Mouse (Mus musculus) limb, embryonic 14.5 days (tissue): Measurements from ENCODE around the gene Itpkc. TPM values are rescaled to one million over a fixed set of nuclear protein-coding genes. Genes with fewer than 3 reads are reported as not detected.

Experiments
- ATAC-seq: fragments of 200-750 bp; cut with Nextera tagmentation; 2 replicates; pipeline ENCODE4 v1.8.0; 2017; ENCODE audit warnings: low read depth, moderate number of reproducible peaks, moderate TSS enrichment; ENCODE audit not compliant: low FRiP score
- DNase-seq: peaks from one replicate; pipeline ENCODE4 v3.0.0-alpha.2; 2015; ENCODE audit warnings: low spot score
- H3K27ac ChIP-seq: fragments of 300-500 bp; sonication (generic); replicated peaks from 2 replicates; pipeline ENCODE4 v1.5.1; 2014; ENCODE audit warnings: low read depth, mild to moderate bottlenecking, low read length, moderate library complexity, mixed read lengths
- H3K27me3 ChIP-seq: fragments of 300-500 bp; sonication (generic); 2 replicates; pipeline ENCODE4 v1.6.1; 2014; ENCODE audit warnings: low read length, mixed read lengths; ENCODE audit not compliant: control insufficient read depth, insufficient read depth
- H3K36me3 ChIP-seq: fragments of 300-500 bp; sonication (generic); 2 replicates; pipeline ENCODE4 v1.6.1; 2014; ENCODE audit warnings: mild to moderate bottlenecking, low read length, moderate library complexity, mixed read lengths; ENCODE audit not compliant: control insufficient read depth, insufficient read depth
- H3K4me1 ChIP-seq: fragments of 300-500 bp; sonication (generic); 2 replicates; pipeline ENCODE4 v1.6.1; 2014; ENCODE audit warnings: antibody characterized with exemption, low read length, mixed read lengths; ENCODE audit not compliant: control insufficient read depth, insufficient read depth
- H3K4me2 ChIP-seq: fragments of 300-500 bp; sonication (generic); replicated peaks from 2 replicates; pipeline ENCODE4 v1.6.1; 2014; ENCODE audit warnings: low read depth, mild to moderate bottlenecking, low read length, moderate library complexity; ENCODE audit not compliant: severe bottlenecking
- H3K4me3 ChIP-seq: fragments of 300-500 bp; sonication (generic); replicated peaks from 2 replicates; pipeline ENCODE4 v1.5.1; 2014; ENCODE audit warnings: low read length
- H3K9ac ChIP-seq: fragments of 300-500 bp; sonication (generic); 2 replicates; pipeline ENCODE4 v1.6.1; 2014; ENCODE audit warnings: mild to moderate bottlenecking, low read depth, low read length, moderate library complexity; ENCODE audit not compliant: severe bottlenecking
- H3K9me3 ChIP-seq: fragments of 300-500 bp; sonication (generic); 2 replicates; pipeline ENCODE4 v1.6.1; 2016; ENCODE audit warnings: low read length; ENCODE audit not compliant: control insufficient read depth
- POLR2A ChIP-seq: fragments of 200-500 bp; IDR thresholded peaks from 2 replicates; pipeline ENCODE4 v1.8.0; 2012; ENCODE audit warnings: inconsistent platforms, mild to moderate bottlenecking, moderate library complexity, borderline replicate concordance; ENCODE audit not compliant: insufficient read depth, insufficient read length; ENCODE audit errors: extremely low read depth
- WGBS: fragments of 180-500 bp; shearing (Covaris S2); extraction: QIAGEN DNeasy Blood & Tissue Kit; methylation state at CpG from one replicate; pipeline ENCODE4 v1.1.7; 2014; 5-methylcytosine and 5-hydroxymethylcytosine counted together
- polyA plus RNA-seq, 2 experiments: library from polyadenylated mRNA; depleted of rRNA in 1 of 2; stranded (reverse) in 1 of 2; unstranded in 1 of 2; fragments of >200 nt; fragmentation: Nextera tagmentation in 1 of 2; extraction: Ambion mirVana in 1 of 2; gene quantifications; 2 replicates each; pipeline versions ENCODE4 v1.2.1 to v1.2.3; 2012 to 2014

The Itpkc gene
- polyA plus RNA-seq, 2 experiments = 11.5 to 13.0 TPM

DNA sequence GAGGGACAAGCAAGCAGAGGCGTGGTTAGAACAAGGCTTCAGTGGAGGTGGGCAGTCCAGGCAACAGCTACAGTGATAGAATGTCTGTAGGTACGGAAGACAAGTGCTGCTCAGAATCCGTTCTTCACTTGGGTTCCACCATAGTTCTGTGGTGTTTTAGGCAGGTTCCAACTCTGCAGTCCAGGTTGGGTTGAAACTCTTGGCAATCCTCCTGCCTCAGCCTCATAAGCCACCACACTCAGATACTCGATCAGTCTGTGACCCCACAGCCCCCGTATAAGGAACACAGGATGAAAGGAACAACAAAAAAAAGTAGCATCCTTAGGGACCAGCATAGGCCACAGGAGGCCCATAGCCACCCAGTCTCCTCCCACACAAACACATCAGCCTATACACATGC, 36.0 kb downstream of the Itpkc start:
- Histone ChIP-seq H3K9ac (no peak overlapping the region), H3K4me2 (no peak overlapping the region), H3K9me3 (no peaks in the 10 kb centered on the region), H3K4me3 (no peak overlapping the region), H3K36me3 (peaks cover 68% of the 10 kb centered on the region), H3K4me1 (peaks cover 16% of the 10 kb centered on the region), H3K27me3 (no peaks in the 10 kb centered on the region), H3K27ac (no peak overlapping the region)
- ATAC-seq (no peak), DNase-seq (no peak)
- 97% methylated on average over 5 of the region's 5 CpGs for WGBS
- TF ChIP-seq POLR2A = no peak

DNA sequence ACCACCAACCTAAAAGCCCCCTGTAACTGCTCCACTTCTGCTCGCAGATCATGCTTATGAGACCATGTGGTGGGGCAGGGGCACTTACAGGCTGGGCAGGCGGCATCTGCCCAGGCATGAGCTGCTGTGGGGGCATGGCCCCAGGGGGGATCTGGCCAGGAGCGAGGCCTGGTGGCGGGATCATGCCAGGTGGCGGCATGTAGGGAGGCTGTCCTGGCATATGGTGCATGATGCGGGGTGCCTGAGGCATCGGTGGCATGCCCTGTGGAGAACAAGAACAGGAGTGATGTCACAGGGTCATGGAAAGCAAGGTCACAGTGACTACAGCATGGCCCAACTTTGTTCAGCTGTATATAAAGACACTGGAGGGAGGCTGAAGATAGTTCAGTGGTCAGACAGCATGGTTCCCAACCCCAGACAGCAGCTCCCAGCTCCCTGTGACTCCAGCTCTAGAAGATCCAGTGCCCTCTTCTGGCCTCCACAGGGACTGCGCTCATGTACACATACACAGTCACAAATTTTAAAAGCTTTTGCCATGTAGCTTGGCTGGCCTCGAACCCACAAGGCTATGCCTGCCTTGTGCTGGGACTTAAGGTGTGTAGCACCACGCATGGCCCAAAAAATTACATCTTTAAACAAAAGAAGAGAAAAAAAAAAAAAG, 39.1 kb downstream of the Itpkc start:
- H3K4me1 ChIP-seq = peaks cover 6% of the 10 kb centered on the region
- 99% methylated on average over 10 of the region's 10 CpGs for WGBS
- peaks cover 96% of the 10 kb centered on the region for H3K36me3 ChIP-seq
- ATAC-seq (no peak), DNase-seq (no peak)
- no peak overlapping the region for H3K4me3 ChIP-seq
- TF ChIP-seq POLR2A = no peak
- H3K9ac ChIP-seq = no peak overlapping the region
- no peaks in the 10 kb centered on the region for H3K27me3 ChIP-seq
- H3K9me3 ChIP-seq = no peaks in the 10 kb centered on the region
- no peak overlapping the region for H3K27ac ChIP-seq
- no peak overlapping the region for H3K4me2 ChIP-seq

DNA sequence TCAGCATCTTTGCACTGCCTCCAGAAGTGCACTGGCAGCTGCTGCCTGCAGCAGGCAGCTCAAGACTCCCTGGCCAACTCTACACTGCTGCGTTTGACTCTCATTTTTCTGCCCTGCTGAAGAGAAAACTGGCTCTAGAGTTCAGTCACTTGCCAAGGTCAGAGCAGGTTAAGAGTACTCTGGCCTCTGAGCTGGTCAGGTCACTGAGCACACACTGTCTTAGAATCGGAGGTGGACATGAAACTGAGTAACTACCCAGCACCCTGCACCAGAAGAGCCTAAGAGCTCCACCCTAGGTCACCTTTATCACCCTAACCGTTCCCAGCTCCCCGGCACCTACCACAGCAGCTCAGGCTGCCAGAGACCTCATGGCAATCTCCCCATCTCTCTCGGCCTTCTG, 42.5 kb downstream of the Itpkc start:
- Histone ChIP-seq H3K9me3 (no peaks in the 10 kb centered on the region), H3K27me3 (no peaks in the 10 kb centered on the region), H3K36me3 (peaks cover 73% of the 10 kb centered on the region), H3K9ac (no peak overlapping the region), H3K4me1 (no peaks in the 10 kb centered on the region), H3K27ac (no peak overlapping the region), H3K4me2 (no peak overlapping the region), H3K4me3 (no peak overlapping the region)
- no peak for TF ChIP-seq POLR2A
- no peak for ATAC-seq
- 94% methylated on average over 5 of the region's 5 CpGs for WGBS
- no peak for DNase-seq

DNA sequence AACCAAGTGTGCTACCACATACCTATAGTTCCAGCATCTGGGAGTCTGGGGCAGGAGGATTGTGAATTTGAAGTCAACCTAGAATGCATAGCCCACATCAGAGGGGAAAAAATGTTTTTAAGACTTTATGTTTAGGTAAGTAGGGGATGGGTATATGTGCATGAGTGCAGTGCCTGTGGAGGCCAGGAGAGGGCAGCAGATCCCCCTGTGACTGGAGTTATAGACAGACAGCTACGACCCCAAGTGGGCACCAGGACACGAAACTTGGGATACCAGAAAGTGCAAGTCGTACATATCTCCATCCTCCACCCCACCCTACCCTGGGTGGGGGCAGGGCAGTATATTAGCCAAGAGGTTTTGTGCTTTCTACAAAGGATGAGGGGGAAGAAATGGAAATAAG, 43.5 kb downstream of the Itpkc start:
- Histone ChIP-seq H3K27ac (no peak overlapping the region), H3K27me3 (no peaks in the 10 kb centered on the region), H3K9ac (no peak overlapping the region), H3K4me2 (no peak overlapping the region), H3K36me3 (peaks cover 63% of the 10 kb centered on the region), H3K4me3 (no peak overlapping the region), H3K9me3 (no peaks in the 10 kb centered on the region), H3K4me1 (peaks cover under 1% of the 10 kb centered on the region; the same call in 1 of the 2 replicates)
- ATAC-seq (no peak), DNase-seq (no peak)
- no peak for TF ChIP-seq POLR2A
- WGBS = 66% methylated on average over 3 of the region's 3 CpGs

DNA sequence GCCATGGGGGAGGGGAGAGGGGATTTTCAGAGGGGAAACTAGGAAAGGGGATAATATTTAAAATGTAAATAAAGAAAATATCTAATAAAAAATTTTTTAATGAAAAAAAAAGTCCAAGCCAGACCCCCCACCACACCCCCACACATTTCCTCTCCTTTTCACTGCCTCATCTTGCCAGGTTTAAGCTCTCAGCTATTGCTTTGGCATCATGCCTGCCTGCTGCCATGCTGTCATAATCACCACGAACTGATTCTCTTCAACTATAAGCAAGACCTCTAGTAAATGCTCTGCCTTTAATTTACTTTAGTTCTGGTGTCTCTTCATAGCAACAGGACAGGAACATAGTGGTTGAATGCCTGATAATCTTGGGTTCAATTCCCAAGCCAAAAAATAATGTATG, 46.0 kb downstream of the Itpkc start:
- TF ChIP-seq POLR2A = no peak
- WGBS = 85% methylated on average over 1 of the region's 1 CpGs
- Histone ChIP-seq H3K27me3 (no peaks in the 10 kb centered on the region), H3K9ac (no peak overlapping the region), H3K27ac (no peak overlapping the region), H3K36me3 (peaks cover 38% of the 10 kb centered on the region), H3K4me1 (peaks cover 14% of the 10 kb centered on the region), H3K4me3 (no peak overlapping the region), H3K9me3 (no peaks in the 10 kb centered on the region), H3K4me2 (no peak overlapping the region)
- ATAC-seq (no peak), DNase-seq (no peak)
